Mouse (Mus musculus): Measurements from ENCODE around the gene Iqschfp. TPM values are rescaled to one million over a fixed set of nuclear protein-coding genes. Genes with fewer than 3 reads are reported as not detected.
A peak's percentile ranks its signal among the peaks of the same experiment; 100 is the strongest.

Iqschfp gene
- polyA plus RNA-seq, 1 experiment from 2014 or later: not detected

- H3K4me1 ChIP-seq (replicated peaks; ENCODE audit: control insufficient read depth, insufficient read depth, low read length): no peaks in the 10 kb centered on the region
- H3K4me2 ChIP-seq (ENCODE audit: low read depth, low read length): no peak overlapping the region
- no peaks in the 10 kb centered on the region for H3K9me3 ChIP-seq (ENCODE audit: control insufficient read depth, low read length)
- WGBS: 77% methylated on average over 7 of the region's 7 CpGs
- H3K27me3 ChIP-seq (ENCODE audit: control insufficient read depth, insufficient read depth, low read depth, low read length): no peaks in the 10 kb centered on the region
- H3K9ac ChIP-seq (ENCODE audit: low read length): no peak overlapping the region
- H3K36me3 ChIP-seq (ENCODE audit: control insufficient read depth, insufficient read depth, low read length): no peaks in the 10 kb centered on the region
- no peak for ATAC-seq (ENCODE audit: low read depth)
- H3K27ac ChIP-seq (ENCODE audit: low read length): no peak overlapping the region
- H3K4me3 ChIP-seq (ENCODE audit: low read length): no peak overlapping the region
These were observed 404.7 kb downstream of the Iqschfp start for GRCm38 (mm10) chr3:68296752-68297151.

- no peak overlapping the region for H3K9ac ChIP-seq (ENCODE audit: low read length)
- H3K9me3 ChIP-seq (ENCODE audit: control insufficient read depth, low read length): no peaks in the 10 kb centered on the region
- H3K36me3 ChIP-seq (ENCODE audit: control insufficient read depth, insufficient read depth, low read length): no peaks in the 10 kb centered on the region
- no peak overlapping the region for H3K4me2 ChIP-seq (ENCODE audit: low read depth, low read length)
- no peak overlapping the region for H3K27ac ChIP-seq (ENCODE audit: low read length)
- H3K4me1 ChIP-seq (replicated peaks; ENCODE audit: control insufficient read depth, insufficient read depth, low read length): no peaks in the 10 kb centered on the region
- H3K4me3 ChIP-seq (ENCODE audit: low read length): no peak overlapping the region
- H3K27me3 ChIP-seq (ENCODE audit: control insufficient read depth, insufficient read depth, low read depth, low read length): no peaks in the 10 kb centered on the region
- WGBS: 0% methylated on average over 1 of the region's 1 CpGs
- ATAC-seq (ENCODE audit: low read depth): no peak
These were observed 413.6 kb downstream of the Iqschfp start for GRCm38 (mm10) chr3:68305647-68306046.

- Histone ChIP-seq H3K36me3 (ENCODE audit: control insufficient read depth, insufficient read depth, low read length) (no peaks in the 10 kb centered on the region), H3K9ac (ENCODE audit: low read length) (no peak overlapping the region), H3K4me2 (ENCODE audit: low read depth, low read length) (no peak overlapping the region), H3K4me3 (ENCODE audit: low read length) (no peak overlapping the region), H3K9me3 (ENCODE audit: control insufficient read depth, low read length) (no peaks in the 10 kb centered on the region), H3K27ac (ENCODE audit: low read length) (no peak overlapping the region), H3K27me3 (ENCODE audit: control insufficient read depth, insufficient read depth, low read depth, low read length) (no peaks in the 10 kb centered on the region), H3K4me1 (replicated peaks; ENCODE audit: control insufficient read depth, insufficient read depth, low read length) (no peaks in the 10 kb centered on the region)
- ATAC-seq (ENCODE audit: low read depth): no peak
- WGBS: 45% methylated on average over 4 of the region's 4 CpGs
These were observed 414.7 kb downstream of the Iqschfp start for GRCm38 (mm10) chr3:68306726-68307125.

- H3K27ac ChIP-seq (ENCODE audit: low read length): no peak overlapping the region
- no peak overlapping the region for H3K4me2 ChIP-seq (ENCODE audit: low read depth, low read length)
- H3K9me3 ChIP-seq (ENCODE audit: control insufficient read depth, low read length): no peaks in the 10 kb centered on the region
- WGBS: 48% methylated on average over 6 of the region's 6 CpGs
- no peaks in the 10 kb centered on the region for H3K36me3 ChIP-seq (ENCODE audit: control insufficient read depth, insufficient read depth, low read length)
- no peaks in the 10 kb centered on the region for H3K27me3 ChIP-seq (ENCODE audit: control insufficient read depth, insufficient read depth, low read depth, low read length)
- no peak overlapping the region for H3K4me3 ChIP-seq (ENCODE audit: low read length)
- no peaks in the 10 kb centered on the region for H3K4me1 ChIP-seq (replicated peaks; ENCODE audit: control insufficient read depth, insufficient read depth, low read length)
- H3K9ac ChIP-seq (ENCODE audit: low read length): no peak overlapping the region
- peak; percentile 54; the same call in 1 of the 2 replicates for ATAC-seq (ENCODE audit: low read depth)
These were observed 433.5 kb downstream of the Iqschfp start for GRCm38 (mm10) chr3:68325575-68325974.

GRCm38 (mm10) chr3:68332515-68332914, 440.5 kb downstream of the Iqschfp start:
- Histone ChIP-seq H3K27ac (ENCODE audit: low read length) (no peak overlapping the region), H3K4me1 (replicated peaks; ENCODE audit: control insufficient read depth, insufficient read depth, low read length) (no peaks in the 10 kb centered on the region), H3K9ac (ENCODE audit: low read length) (no peak overlapping the region), H3K36me3 (ENCODE audit: control insufficient read depth, insufficient read depth, low read length) (no peaks in the 10 kb centered on the region), H3K27me3 (ENCODE audit: control insufficient read depth, insufficient read depth, low read depth, low read length) (no peaks in the 10 kb centered on the region), H3K4me2 (ENCODE audit: low read depth, low read length) (no peak overlapping the region), H3K9me3 (ENCODE audit: control insufficient read depth, low read length) (no peaks in the 10 kb centered on the region), H3K4me3 (ENCODE audit: low read length) (no peak overlapping the region)
- WGBS: 40% methylated on average over 2 of the region's 2 CpGs
- ATAC-seq (ENCODE audit: low read depth): no peak

GRCm38 (mm10) chr3:68335501-68335900, 443.5 kb downstream of the Iqschfp start:
- ATAC-seq (ENCODE audit: low read depth): no peak
- 90% methylated on average over 4 of the region's 4 CpGs for WGBS

GRCm38 (mm10) chr3:68350624-68351023, 458.6 kb downstream of the Iqschfp start:
- H3K4me3 ChIP-seq (ENCODE audit: low read length): no peak overlapping the region
- H3K4me1 ChIP-seq (replicated peaks; ENCODE audit: control insufficient read depth, insufficient read depth, low read length): 0 out of 2 replicates have a peak, but pooled peaks cover 2% of the 10 kb centered on the region
- no peak overlapping the region for H3K4me2 ChIP-seq (ENCODE audit: low read depth, low read length)
- H3K27me3 ChIP-seq (ENCODE audit: control insufficient read depth, insufficient read depth, low read depth, low read length): no peaks in the 10 kb centered on the region
- no peaks in the 10 kb centered on the region for H3K9me3 ChIP-seq (ENCODE audit: control insufficient read depth, low read length)
- no peak overlapping the region for H3K9ac ChIP-seq (ENCODE audit: low read length)
- no peak overlapping the region for H3K27ac ChIP-seq (ENCODE audit: low read length)
- 84% methylated on average over 6 of the region's 6 CpGs for WGBS
- H3K36me3 ChIP-seq (ENCODE audit: control insufficient read depth, insufficient read depth, low read length): no peaks in the 10 kb centered on the region
- ATAC-seq (ENCODE audit: low read depth): no peak

More at GRCm38 (mm10) chr3:68335501-68335900, 443.5 kb downstream of the Iqschfp start:
- Histone ChIP-seq H3K27me3 (ENCODE audit: control insufficient read depth, insufficient read depth, low read depth, low read length) (no peaks in the 10 kb centered on the region), H3K9ac (ENCODE audit: low read length) (no peak overlapping the region), H3K27ac (ENCODE audit: low read length) (no peak overlapping the region), H3K4me2 (ENCODE audit: low read depth, low read length) (no peak overlapping the region), H3K4me3 (ENCODE audit: low read length) (no peak overlapping the region), H3K4me1 (replicated peaks; ENCODE audit: control insufficient read depth, insufficient read depth, low read length) (no peaks in the 10 kb centered on the region), H3K9me3 (ENCODE audit: control insufficient read depth, low read length) (no peaks in the 10 kb centered on the region), H3K36me3 (ENCODE audit: control insufficient read depth, insufficient read depth, low read length) (no peaks in the 10 kb centered on the region)

- 0 out of 2 replicates have a peak, but pooled peaks cover 2% of the 10 kb centered on the region for H3K4me1 ChIP-seq (replicated peaks; ENCODE audit: control insufficient read depth, insufficient read depth, low read length)
- WGBS: 9% methylated on average over 3 of the region's 3 CpGs
- ATAC-seq (ENCODE audit: low read depth): no peak
- no peak overlapping the region for H3K4me2 ChIP-seq (ENCODE audit: low read depth, low read length)
- no peaks in the 10 kb centered on the region for H3K36me3 ChIP-seq (ENCODE audit: control insufficient read depth, insufficient read depth, low read length)
- H3K9me3 ChIP-seq (ENCODE audit: control insufficient read depth, low read length): no peaks in the 10 kb centered on the region
- no peak overlapping the region for H3K9ac ChIP-seq (ENCODE audit: low read length)
- H3K4me3 ChIP-seq (ENCODE audit: low read length): no peak overlapping the region
- no peaks in the 10 kb centered on the region for H3K27me3 ChIP-seq (ENCODE audit: control insufficient read depth, insufficient read depth, low read depth, low read length)
- H3K27ac ChIP-seq (ENCODE audit: low read length): no peak overlapping the region
These were observed 459.4 kb downstream of the Iqschfp start for GRCm38 (mm10) chr3:68351461-68351860.

GRCm38 (mm10) chr3:68352961-68353360, 460.9 kb downstream of the Iqschfp start:
- H3K4me3 ChIP-seq (ENCODE audit: low read length): no peak overlapping the region
- no peak overlapping the region for H3K27ac ChIP-seq (ENCODE audit: low read length)
- no peak overlapping the region for H3K4me2 ChIP-seq (ENCODE audit: low read depth, low read length)
- H3K36me3 ChIP-seq (ENCODE audit: control insufficient read depth, insufficient read depth, low read length): no peaks in the 10 kb centered on the region
- WGBS: 72% methylated on average over 7 of the region's 7 CpGs
- H3K9me3 ChIP-seq (ENCODE audit: control insufficient read depth, low read length): no peaks in the 10 kb centered on the region
- 0 out of 2 replicates have a peak, but pooled peaks cover 2% of the 10 kb centered on the region for H3K4me1 ChIP-seq (replicated peaks; ENCODE audit: control insufficient read depth, insufficient read depth, low read length)
- no peak overlapping the region for H3K9ac ChIP-seq (ENCODE audit: low read length)
- H3K27me3 ChIP-seq (ENCODE audit: control insufficient read depth, insufficient read depth, low read depth, low read length): no peaks in the 10 kb centered on the region
- ATAC-seq (ENCODE audit: low read depth): no peak

- no peak overlapping the region for H3K27ac ChIP-seq (ENCODE audit: low read length)
- H3K27me3 ChIP-seq (ENCODE audit: control insufficient read depth, insufficient read depth, low read depth, low read length): no peaks in the 10 kb centered on the region
- H3K4me3 ChIP-seq (ENCODE audit: low read length): no peak overlapping the region
- 0 out of 2 replicates have a peak, but pooled peaks cover 2% of the 10 kb centered on the region for H3K4me1 ChIP-seq (replicated peaks; ENCODE audit: control insufficient read depth, insufficient read depth, low read length)
- H3K4me2 ChIP-seq (ENCODE audit: low read depth, low read length): no peak overlapping the region
- H3K9me3 ChIP-seq (ENCODE audit: control insufficient read depth, low read length): no peaks in the 10 kb centered on the region
- 47% methylated on average over 3 of the region's 3 CpGs for WGBS
- H3K36me3 ChIP-seq (ENCODE audit: control insufficient read depth, insufficient read depth, low read length): no peaks in the 10 kb centered on the region
- H3K9ac ChIP-seq (ENCODE audit: low read length): no peak overlapping the region
- peak; percentile 54 for ATAC-seq (ENCODE audit: low read depth)
These were observed 461.5 kb downstream of the Iqschfp start for GRCm38 (mm10) chr3:68353492-68353891.

Measured in lung, embryonic 16.5 days (tissue).